Mouse (Mus musculus) liver, embryonic 11.5 days (tissue): ENCODE measurements around the gene 1700028K03Rik. TPM values are rescaled to one million over a fixed set of nuclear protein-coding genes. Genes with fewer than 3 reads are reported as not detected.

ENCODE experiments used
- ATAC-seq: fragments of 200-750 bp; cut with Nextera tagmentation; replicated peaks from 2 replicates; pipeline ENCODE4 v1.8.0; 2017; ENCODE audit warnings: moderate number of reproducible peaks, mild to moderate bottlenecking, moderate TSS enrichment, moderate library complexity; ENCODE audit not compliant: low FRiP score
- DNase-seq: peaks from one replicate; pipeline ENCODE4 v3.0.0-alpha.2; 2017; ENCODE audit warnings: low spot score
- H3K27ac ChIP-seq: fragments of 300-500 bp; sonication (generic); 2 replicates; pipeline ENCODE4 v1.5.1; 2014; ENCODE audit warnings: mild to moderate bottlenecking, low read depth, low read length, control low read depth
- H3K27me3 ChIP-seq: fragments of 300-500 bp; sonication (generic); replicated peaks from 2 replicates; pipeline ENCODE4 v1.6.1; 2014; ENCODE audit warnings: low read length, mixed read lengths; ENCODE audit not compliant: control insufficient read depth, insufficient read depth
- H3K36me3 ChIP-seq: fragments of 300-500 bp; sonication (generic); 2 replicates; pipeline ENCODE4 v1.6.1; 2014; ENCODE audit warnings: mild to moderate bottlenecking, low read length, moderate library complexity, mixed read lengths; ENCODE audit not compliant: control insufficient read depth, insufficient read depth
- H3K4me1 ChIP-seq: fragments of 300-500 bp; sonication (generic); replicated peaks from 2 replicates; pipeline ENCODE4 v1.6.1; 2014; ENCODE audit warnings: low read length, mixed read lengths; ENCODE audit not compliant: control insufficient read depth, insufficient read depth
- H3K4me2 ChIP-seq: fragments of 300-500 bp; sonication (generic); 2 replicates; pipeline ENCODE4 v1.6.1; 2014; ENCODE audit warnings: mild to moderate bottlenecking, control low read depth, moderate library complexity
- H3K4me3 ChIP-seq: fragments of 300-500 bp; sonication (generic); 2 replicates; pipeline ENCODE4 v1.5.1; 2014; ENCODE audit warnings: low read depth, low read length, control low read depth
- H3K9ac ChIP-seq: fragments of 300-500 bp; sonication (generic); 2 replicates; pipeline ENCODE4 v1.6.1; 2014; ENCODE audit warnings: low read depth, low read length, control low read depth
- H3K9me3 ChIP-seq: fragments of 300-500 bp; sonication (generic); 2 replicates; pipeline ENCODE4 v1.6.1; 2016; ENCODE audit warnings: low read length, inconsistent platforms, mixed read lengths; ENCODE audit not compliant: control insufficient read depth
- WGBS: fragments of 180-500 bp; shearing (Covaris S2); extraction: QIAGEN DNeasy Blood & Tissue Kit; methylation state at CpG from one replicate; pipeline ENCODE4 v1.1.7; 2014; 5-methylcytosine and 5-hydroxymethylcytosine counted together
- polyA plus RNA-seq: library from polyadenylated mRNA; unstranded; fragments of >200 nt; fragmentation: Nextera tagmentation; extraction: Ambion mirVana; gene quantifications from 2 replicates; pipeline ENCODE4 v1.2.1, GENCODE M21; 2014

1700028K03Rik gene
- polyA plus RNA-seq, 1 experiment from 2014 or later = 0.12 TPM

GRCm38 (mm10) chr5:107521386-107521785 lies 13.1 kb upstream of the 1700028K03Rik start:
- no peaks in the 10 kb centered on the region for H3K4me1 ChIP-seq
- H3K4me2 ChIP-seq = no peak overlapping the region
- 77% methylated on average over 6 of the region's 6 CpGs for WGBS
- ATAC-seq (no peak), DNase-seq (no peak)
- no peak overlapping the region for H3K9ac ChIP-seq
- H3K36me3 ChIP-seq = no peaks in the 10 kb centered on the region
- no peaks in the 10 kb centered on the region for H3K27me3 ChIP-seq
- H3K27ac ChIP-seq = no peak overlapping the region
- no peaks in the 10 kb centered on the region for H3K9me3 ChIP-seq
- no peak overlapping the region for H3K4me3 ChIP-seq

GRCm38 (mm10) chr5:107521897-107522296 lies 12.6 kb upstream of the 1700028K03Rik start:
- no peak overlapping the region for H3K27ac ChIP-seq
- H3K27me3 ChIP-seq = no peaks in the 10 kb centered on the region
- 72% methylated on average over 7 of the region's 7 CpGs for WGBS
- DNase-seq (no peak), ATAC-seq (no peak)
- H3K9me3 ChIP-seq = no peaks in the 10 kb centered on the region
- no peak overlapping the region for H3K4me2 ChIP-seq
- H3K9ac ChIP-seq = no peak overlapping the region
- no peak overlapping the region for H3K4me3 ChIP-seq
- no peaks in the 10 kb centered on the region for H3K4me1 ChIP-seq
- no peaks in the 10 kb centered on the region for H3K36me3 ChIP-seq

- DNase-seq = no peak
- ATAC-seq = no peak
- H3K36me3 ChIP-seq = no peaks in the 10 kb centered on the region
These were observed 10.2 kb upstream of the 1700028K03Rik start for GRCm38 (mm10) chr5:107524281-107524680.

GRCm38 (mm10) chr5:107528856-107529255 lies 5.7 kb upstream of the 1700028K03Rik start:
- Histone ChIP-seq H3K4me2 (no peak overlapping the region), H3K27ac (no peak overlapping the region), H3K36me3 (no peaks in the 10 kb centered on the region), H3K9ac (no peak overlapping the region), H3K9me3 (no peaks in the 10 kb centered on the region), H3K4me1 (no peaks in the 10 kb centered on the region), H3K27me3 (no peaks in the 10 kb centered on the region), H3K4me3 (no peak overlapping the region)
- 84% methylated on average over 3 of the region's 3 CpGs for WGBS
- DNase-seq (no peak), ATAC-seq (no peak)

More at GRCm38 (mm10) chr5:107524281-107524680, 10.2 kb upstream of the 1700028K03Rik start:
- Histone ChIP-seq H3K4me3 (no peak overlapping the region), H3K9me3 (no peaks in the 10 kb centered on the region), H3K4me1 (no peaks in the 10 kb centered on the region), H3K27ac (no peak overlapping the region), H3K9ac (no peak overlapping the region), H3K27me3 (no peaks in the 10 kb centered on the region), H3K4me2 (no peak overlapping the region)
- 75% methylated on average over 10 of the region's 10 CpGs for WGBS

GRCm38 (mm10) chr5:107533590-107533989 lies 919 bp upstream of the 1700028K03Rik start:
- H3K9ac ChIP-seq = no peak overlapping the region
- no peak for ATAC-seq
- H3K4me2 ChIP-seq = no peak overlapping the region
- H3K36me3 ChIP-seq = no peaks in the 10 kb centered on the region
- no peak overlapping the region for H3K4me3 ChIP-seq
- no peak overlapping the region for H3K27ac ChIP-seq
- no peaks in the 10 kb centered on the region for H3K9me3 ChIP-seq
- WGBS = 46% methylated on average over 2 of the region's 2 CpGs
- no peak for DNase-seq
- H3K27me3 ChIP-seq = no peaks in the 10 kb centered on the region
- H3K4me1 ChIP-seq = no peaks in the 10 kb centered on the region

- ATAC-seq = no peak
- H3K4me1 ChIP-seq = no peaks in the 10 kb centered on the region
- no peak overlapping the region for H3K9ac ChIP-seq
- no peaks in the 10 kb centered on the region for H3K27me3 ChIP-seq
- no peak overlapping the region for H3K27ac ChIP-seq
- H3K9me3 ChIP-seq = no peaks in the 10 kb centered on the region
- H3K4me2 ChIP-seq = no peak overlapping the region
- no peak overlapping the region for H3K4me3 ChIP-seq
- H3K36me3 ChIP-seq = no peaks in the 10 kb centered on the region
- 63% methylated on average over 7 of the region's 7 CpGs for WGBS
- no peak for DNase-seq
These were observed 7.2 kb downstream of the 1700028K03Rik start for GRCm38 (mm10) chr5:107541696-107542095.

GRCm38 (mm10) chr5:107545927-107546326 lies 11.4 kb downstream of the 1700028K03Rik start:
- no peaks in the 10 kb centered on the region for H3K27me3 ChIP-seq
- H3K4me3 ChIP-seq = no peak overlapping the region
- H3K27ac ChIP-seq = no peak overlapping the region
- no peak for DNase-seq
- H3K4me2 ChIP-seq = no peak overlapping the region
- peaks cover 5% of the 10 kb centered on the region; the same call in 1 of the 2 replicates for H3K4me1 ChIP-seq
- H3K9ac ChIP-seq = no peak overlapping the region
- no peaks in the 10 kb centered on the region for H3K9me3 ChIP-seq
- ATAC-seq = no peak
- WGBS = 67% methylated on average over 4 of the region's 4 CpGs
- H3K36me3 ChIP-seq = peaks cover 2% of the 10 kb centered on the region

- Histone ChIP-seq H3K36me3 (peaks cover 5% of the 10 kb centered on the region), H3K27ac (peak overlapping the region; percentile 43; the same call in 1 of the 2 replicates), H3K4me1 (peaks cover 5% of the 10 kb centered on the region; the same call in 1 of the 2 replicates), H3K9ac (no peak overlapping the region; the same call in 1 of the 2 replicates), H3K27me3 (no peaks in the 10 kb centered on the region), H3K9me3 (no peaks in the 10 kb centered on the region), H3K4me2 (peak overlapping the region; percentile 22; the same call in 1 of the 2 replicates), H3K4me3 (no peak overlapping the region)
- DNase-seq (no peak), ATAC-seq (peak; percentile 99)
- WGBS = 53% methylated on average over 3 of the region's 3 CpGs
These were observed 13.4 kb downstream of the 1700028K03Rik start for GRCm38 (mm10) chr5:107547955-107548354.

GRCm38 (mm10) chr5:107548444-107548843 lies 13.9 kb downstream of the 1700028K03Rik start:
- no peak overlapping the region for H3K9ac ChIP-seq
- 76% methylated on average over 3 of the region's 3 CpGs for WGBS

More at GRCm38 (mm10) chr5:107548444-107548843, 13.9 kb downstream of the 1700028K03Rik start:
- DNase-seq = no peak
- peaks cover 5% of the 10 kb centered on the region for H3K36me3 ChIP-seq
- H3K9me3 ChIP-seq = no peaks in the 10 kb centered on the region
- no peak overlapping the region for H3K27ac ChIP-seq
- H3K27me3 ChIP-seq = no peaks in the 10 kb centered on the region
- H3K4me2 ChIP-seq = no peak overlapping the region
- peaks cover 5% of the 10 kb centered on the region; the same call in 1 of the 2 replicates for H3K4me1 ChIP-seq
- ATAC-seq = no peak; the same call in 1 of the 2 replicates
- no peak overlapping the region for H3K4me3 ChIP-seq
